Mouse (Mus musculus): ENCODE results near the gene Eln. TPM values are rescaled to one million over a fixed set of nuclear protein-coding genes. Genes with fewer than 3 reads are reported as not detected.
A peak's percentile ranks its signal among the peaks of the same experiment; 100 is the strongest.

The Eln gene
- total RNA-seq, 1 experiment from 2014 or later, result not detected

DNA sequence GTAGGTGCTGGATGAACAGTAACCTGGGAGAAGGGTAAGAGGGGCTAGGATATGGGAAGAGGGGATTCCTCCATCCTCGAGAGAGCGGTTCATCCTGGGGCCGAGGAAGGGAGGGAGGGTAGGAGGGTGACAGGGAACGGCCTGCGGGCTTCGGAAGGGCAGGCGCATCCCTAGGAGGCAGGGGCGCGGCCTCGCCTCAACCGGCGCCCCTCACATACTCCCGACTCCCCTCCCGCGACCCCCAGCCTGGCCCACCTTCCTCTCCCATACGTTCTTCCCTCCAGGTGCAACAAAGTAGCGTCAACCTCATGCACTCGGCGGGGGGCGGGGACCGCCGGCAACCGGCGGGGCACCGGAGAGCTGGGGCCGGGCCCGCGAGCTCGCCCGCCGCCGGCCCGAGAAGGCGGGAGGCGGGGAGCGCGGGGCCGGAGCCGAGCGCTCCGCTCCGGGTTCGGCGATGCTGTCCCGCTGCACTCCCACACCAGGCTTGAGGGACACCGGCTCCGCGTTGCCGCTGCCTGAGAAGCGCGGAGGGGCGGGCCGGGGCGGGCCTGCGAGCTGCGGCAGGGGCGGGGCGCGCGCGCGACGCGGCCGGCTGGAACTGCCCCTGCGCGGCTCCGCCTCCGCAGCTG lies 58.9 kb downstream of the Eln start, which contains the start of gene Limk1:
Gene Limk1 (minus strand): TSS at position 513 of the 632 bp plus-strand sequence.
- ATAC-seq (replicated peaks; ENCODE audit: low read depth, poor library complexity, severe bottlenecking), result no peak

DNA sequence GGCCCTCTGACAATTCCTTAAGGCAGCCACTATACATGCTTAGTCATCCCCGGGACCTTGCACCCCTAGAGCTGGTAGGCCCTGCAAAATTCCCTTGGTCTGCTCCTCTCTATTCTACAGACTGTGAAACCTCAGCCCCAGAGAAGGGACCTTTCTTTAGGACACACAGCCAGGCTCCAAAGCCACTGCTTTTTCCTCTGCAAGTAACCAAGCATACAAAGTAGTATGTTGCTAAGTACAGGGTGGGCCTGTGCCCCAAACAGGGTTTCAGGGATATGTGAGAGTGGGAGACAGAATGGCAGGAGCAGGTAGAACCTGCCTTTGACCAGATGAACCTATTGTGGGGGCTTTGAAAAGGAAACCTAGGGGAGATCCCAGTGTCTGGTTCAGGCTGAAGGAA lies 59.9 kb downstream of the Eln start:
- no peak for ATAC-seq (replicated peaks; ENCODE audit: low read depth, poor library complexity, severe bottlenecking)

DNA sequence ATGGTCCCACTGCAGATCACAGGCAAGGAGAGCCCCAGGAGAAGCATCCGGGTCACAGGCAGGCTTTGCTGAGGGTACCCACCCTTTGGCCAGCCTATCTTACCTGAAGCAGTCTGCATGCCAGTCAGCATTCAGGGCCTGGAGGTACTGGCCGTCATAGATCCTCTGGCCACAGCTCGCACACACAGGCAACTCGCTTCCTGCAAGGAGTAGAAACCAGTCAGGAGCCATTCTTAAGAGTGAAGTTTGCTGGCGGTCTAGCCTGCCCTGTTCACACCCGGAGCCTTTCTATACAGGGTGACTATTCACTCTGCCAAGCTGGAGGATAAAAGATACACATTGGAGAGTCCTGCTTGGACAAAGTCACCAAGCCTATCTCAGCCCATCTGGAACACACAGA lies 60.6 kb downstream of the Eln start:
- ATAC-seq (replicated peaks; ENCODE audit: low read depth, poor library complexity, severe bottlenecking), result no peak

DNA sequence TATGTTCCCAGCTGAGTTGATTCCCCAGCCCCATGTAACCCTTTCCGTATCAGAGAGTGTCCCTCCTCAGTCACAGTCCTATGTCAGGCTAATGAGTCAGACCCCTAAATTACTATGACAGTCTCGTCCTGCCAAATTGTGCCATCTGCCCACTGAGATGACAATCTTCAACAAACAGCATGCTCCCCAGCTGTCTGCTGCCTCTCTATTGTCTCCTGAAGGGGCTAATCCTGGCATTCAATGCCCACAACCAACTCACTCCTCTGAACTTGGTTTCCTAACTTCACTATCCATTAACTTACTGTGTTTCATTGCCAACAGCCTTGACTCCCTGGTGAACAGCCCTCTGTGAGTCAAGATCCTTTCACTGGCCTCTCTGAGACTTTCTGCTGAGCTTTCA lies 62.7 kb downstream of the Eln start:
- ATAC-seq (replicated peaks; ENCODE audit: low read depth, poor library complexity, severe bottlenecking), result no peak

DNA sequence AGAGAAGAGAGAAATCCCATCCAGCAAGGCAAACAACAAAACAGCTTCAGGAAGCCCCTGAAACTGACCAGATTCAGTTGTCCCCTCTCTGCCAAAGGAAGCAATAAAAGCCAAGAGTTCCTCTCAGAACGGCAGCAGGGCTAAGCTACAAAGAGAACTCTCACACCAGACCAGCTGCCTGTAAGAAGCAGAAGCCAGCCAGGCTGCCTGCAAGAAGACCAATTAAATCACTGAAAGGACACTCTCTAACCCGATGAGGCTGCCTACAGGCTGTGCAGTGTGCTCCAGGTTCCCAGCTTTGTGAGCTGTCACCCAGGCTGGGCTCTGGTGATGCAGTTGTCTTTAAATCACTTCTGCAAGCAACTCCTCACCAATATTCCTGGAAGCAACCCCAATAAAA lies 63.3 kb downstream of the Eln start:
- ATAC-seq (replicated peaks; ENCODE audit: low read depth, poor library complexity, severe bottlenecking), result no peak

DNA sequence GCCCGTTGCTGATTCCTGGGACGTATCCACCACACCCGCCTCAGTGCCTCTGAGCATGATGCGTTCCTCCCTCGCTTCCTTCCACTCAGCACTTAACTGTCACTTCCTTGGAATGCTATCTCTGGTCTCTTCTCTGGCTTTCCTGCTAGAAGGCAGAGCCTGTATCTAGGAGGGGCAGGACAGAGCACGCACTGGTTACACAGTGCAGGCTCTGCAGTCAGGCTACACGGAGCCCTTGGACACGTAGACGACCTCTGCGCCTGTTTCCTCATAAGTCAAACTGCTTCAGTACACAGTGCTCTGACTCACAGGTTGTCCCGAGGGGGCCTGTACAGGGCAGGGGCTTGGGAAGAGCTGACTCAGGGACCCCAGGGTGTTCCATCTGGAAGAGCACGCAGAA lies 66.9 kb downstream of the Eln start:
- ATAC-seq (replicated peaks; ENCODE audit: low read depth, poor library complexity, severe bottlenecking), result no peak

DNA sequence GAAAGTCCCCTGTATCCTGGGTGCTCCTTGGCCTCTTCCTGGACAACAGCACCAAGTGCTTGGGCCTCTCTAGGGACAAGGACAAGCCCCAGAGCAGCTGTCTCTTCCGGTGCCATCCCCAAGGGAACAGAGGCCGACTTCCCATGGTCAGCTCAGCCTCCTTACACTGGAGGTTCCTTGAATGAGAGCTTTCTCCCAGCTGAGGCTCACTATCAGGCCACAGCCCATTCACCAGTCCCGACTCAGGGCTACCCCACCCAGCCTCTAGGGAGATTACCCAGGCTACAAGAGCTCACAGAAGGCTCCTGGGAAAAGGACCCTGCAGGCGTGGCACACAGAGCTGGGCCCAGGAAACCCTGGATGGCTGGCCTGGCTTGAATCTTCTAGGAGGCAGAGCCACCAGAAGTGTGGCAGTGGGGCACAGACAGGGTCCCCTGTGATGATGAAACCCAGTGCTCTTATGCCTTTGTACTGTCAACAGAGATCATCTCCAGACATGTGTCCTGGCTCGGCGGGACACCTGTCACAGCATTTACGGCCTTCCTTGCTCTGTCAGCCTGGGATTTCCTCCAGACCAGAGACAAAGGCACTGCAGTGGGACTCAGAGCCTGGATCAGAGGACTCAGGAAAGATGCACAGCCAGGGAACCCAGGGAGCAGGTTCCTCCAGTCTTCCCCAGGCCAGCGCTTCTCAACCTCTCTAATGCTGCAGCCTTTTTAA lies 68.1 kb downstream of the Eln start:
- ATAC-seq (replicated peaks; ENCODE audit: low read depth, poor library complexity, severe bottlenecking), result no peak

DNA sequence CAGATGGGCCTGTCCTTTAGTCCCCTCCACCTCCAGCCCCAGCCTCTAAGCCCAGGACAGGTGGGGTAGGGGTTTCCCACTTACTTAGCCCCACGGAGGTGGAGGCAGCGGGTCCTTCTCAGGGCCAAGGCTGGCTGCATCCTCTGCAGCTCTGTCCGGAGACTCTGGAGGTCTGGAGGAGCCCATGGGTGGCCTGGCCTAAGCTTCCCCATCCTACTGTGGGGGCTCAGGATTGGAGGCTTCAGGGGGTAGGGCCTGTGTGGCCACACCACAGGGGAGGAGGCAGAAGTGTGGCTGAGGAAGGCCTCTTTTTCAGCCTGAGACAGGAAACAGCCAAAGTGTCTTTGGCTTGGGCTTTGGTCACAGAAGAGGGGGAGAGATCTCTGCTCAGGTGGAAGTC lies 69.1 kb downstream of the Eln start:
- ATAC-seq (replicated peaks; ENCODE audit: low read depth, poor library complexity, severe bottlenecking), result peak; percentile 84

DNA sequence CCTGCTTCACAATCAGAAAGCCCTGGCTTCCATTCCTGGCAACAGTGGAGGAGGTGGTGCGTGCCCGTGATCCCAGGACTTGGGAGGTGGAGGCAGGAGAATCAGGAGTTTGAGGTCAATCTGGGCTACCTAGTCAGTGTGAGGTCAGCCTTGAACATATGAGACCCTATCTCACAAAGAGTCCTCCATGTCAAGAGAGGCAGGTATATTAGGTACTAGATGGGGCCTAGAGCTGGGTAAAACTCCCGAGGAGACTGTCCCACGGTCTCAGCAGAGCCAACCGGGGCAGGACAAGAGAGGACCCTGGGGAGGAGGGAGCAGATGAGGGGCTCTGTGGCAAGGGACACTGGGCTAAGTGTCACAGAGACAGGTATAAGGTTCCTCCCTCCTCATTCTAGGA lies 69.6 kb downstream of the Eln start:
- ATAC-seq (replicated peaks; ENCODE audit: low read depth, poor library complexity, severe bottlenecking), result no peak

DNA sequence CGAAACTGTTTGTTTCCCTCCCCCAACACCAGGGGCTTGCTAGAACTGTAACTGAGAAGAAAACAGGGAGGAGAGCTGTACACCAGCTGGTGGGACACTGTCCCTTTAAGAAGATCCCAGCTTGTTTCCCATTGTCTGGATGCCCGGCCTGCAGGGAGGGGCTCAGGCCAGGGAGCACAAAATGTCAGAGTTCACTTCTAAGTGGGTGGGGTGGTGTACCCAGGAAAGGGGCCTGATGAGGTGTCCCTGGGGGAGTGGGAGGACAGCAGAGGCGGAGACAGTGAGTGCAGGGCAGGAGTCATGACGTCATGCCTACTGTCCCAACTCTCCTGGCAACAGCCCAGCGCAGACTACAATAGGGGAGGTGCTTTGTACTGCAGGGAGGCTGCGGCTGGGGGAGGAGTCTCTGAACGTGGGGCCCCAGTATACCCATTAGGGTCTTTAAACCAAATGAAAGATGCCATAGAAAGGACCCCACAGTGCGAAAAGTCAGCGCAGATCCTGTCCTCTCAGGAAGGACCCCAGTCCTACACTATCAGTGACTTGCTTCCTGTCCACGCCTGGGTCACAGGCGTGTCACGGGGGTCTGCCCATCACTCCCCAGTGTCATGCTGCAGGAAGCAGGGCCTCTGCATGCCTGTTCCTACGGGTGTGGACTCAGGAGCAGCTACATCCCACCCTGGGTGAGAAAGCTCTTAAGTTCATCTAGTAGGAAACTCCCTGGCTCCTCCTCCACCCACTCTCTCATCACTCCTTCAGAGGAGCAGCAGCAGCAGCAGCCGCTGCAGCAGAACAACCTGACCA lies 71.0 kb downstream of the Eln start:
- ATAC-seq (replicated peaks; ENCODE audit: low read depth, poor library complexity, severe bottlenecking), result peak; percentile 56

DNA sequence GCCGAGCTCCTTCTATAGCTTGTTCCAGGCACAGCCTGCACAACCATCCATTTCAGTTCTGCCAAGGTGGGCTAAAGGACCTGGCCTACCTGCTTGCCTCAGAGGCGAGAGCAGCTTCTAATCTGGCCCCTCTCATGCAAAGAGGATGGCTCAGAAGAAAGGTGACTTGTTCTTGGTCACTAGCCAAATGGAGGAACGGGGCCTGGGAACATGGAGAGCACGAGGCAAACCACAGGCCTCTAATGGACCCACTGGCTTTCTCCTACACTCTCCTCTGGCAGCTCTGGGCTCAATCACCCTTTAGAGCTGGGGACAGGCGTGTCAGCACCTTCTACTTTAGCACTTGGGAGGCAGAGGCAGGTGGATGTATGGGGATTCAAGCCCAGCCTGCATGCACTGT lies 72.1 kb downstream of the Eln start:
- no peak for ATAC-seq (replicated peaks; ENCODE audit: low read depth, poor library complexity, severe bottlenecking)

DNA sequence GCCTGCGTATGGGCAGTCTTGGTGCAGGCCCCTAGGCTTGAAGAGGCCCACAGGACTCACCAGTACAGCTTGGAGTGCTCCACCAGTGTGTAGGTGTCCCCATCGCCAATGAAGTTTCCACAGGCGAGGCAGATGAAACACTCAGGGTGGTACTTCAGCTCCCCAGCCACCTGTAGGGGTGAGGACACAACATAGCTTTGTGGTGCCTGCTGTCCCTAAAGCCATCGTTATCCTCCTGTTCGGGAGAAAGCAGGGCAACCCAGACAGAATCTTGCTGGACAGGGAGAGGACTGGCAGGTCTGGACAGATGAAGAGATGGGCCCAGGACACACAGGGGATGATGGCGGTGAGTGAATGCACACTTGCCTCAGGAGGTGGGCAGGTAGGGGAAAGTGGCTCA lies 74.5 kb downstream of the Eln start:
- ATAC-seq (replicated peaks; ENCODE audit: low read depth, poor library complexity, severe bottlenecking), result no peak

DNA sequence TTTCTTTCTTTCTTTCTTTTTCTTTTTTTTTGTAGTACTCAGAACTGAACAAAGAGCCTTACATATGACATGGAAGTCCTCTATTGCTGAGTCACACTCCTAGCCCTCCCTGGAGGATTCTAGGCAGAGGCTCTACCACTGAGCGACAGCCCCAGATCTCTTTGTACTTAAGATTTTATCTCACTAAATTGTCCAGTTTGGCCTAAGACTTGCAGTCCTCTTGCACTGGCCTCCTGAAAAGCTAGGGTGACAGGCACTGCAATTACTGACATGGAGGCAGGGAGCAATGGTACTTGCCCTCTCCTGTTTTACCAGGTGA lies 75.0 kb downstream of the Eln start:
- ATAC-seq (replicated peaks; ENCODE audit: low read depth, poor library complexity, severe bottlenecking), result no peak

DNA sequence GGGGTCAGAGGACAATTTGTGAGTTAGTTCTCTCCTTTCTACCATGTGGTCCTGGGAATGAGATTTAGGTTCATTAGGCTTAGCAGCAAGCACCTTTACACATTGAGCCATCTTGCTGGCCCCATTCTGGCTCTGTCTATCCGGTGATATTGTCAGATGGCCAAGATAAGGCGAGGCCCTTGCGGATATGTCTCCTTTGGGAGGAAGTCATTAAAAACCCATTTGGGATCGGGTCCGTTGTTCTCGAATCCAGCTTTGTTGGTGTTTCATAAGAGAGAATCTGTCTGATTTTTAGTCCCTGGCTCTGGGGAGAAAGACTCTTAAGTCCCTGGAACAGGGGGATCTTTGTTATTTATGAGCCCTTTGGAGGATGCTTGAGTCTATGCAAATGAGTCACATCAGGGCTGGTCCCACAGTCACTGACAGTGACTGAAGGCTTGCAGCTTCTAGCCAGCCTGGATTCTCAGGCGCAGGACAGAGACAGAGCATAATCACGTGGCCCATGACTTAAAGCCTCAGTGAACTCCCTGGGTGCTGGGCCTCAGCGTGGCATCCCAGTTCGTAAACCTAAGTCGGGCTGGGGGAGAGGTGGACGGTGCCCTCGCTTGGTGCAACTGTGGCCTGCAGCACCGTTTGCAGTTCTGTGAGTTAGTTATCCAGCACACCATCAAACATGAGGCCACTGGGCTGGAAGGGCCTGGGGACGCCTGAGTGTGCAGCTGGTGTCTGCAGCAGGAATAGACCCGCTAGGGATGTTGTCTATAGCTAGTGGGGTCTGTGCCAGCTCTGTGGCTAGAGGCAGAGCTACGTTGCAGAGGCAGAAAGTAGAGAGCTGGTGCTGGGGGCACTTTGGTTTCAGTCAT lies 75.6 kb downstream of the Eln start:
- ATAC-seq (replicated peaks; ENCODE audit: low read depth, poor library complexity, severe bottlenecking), result no peak

DNA sequence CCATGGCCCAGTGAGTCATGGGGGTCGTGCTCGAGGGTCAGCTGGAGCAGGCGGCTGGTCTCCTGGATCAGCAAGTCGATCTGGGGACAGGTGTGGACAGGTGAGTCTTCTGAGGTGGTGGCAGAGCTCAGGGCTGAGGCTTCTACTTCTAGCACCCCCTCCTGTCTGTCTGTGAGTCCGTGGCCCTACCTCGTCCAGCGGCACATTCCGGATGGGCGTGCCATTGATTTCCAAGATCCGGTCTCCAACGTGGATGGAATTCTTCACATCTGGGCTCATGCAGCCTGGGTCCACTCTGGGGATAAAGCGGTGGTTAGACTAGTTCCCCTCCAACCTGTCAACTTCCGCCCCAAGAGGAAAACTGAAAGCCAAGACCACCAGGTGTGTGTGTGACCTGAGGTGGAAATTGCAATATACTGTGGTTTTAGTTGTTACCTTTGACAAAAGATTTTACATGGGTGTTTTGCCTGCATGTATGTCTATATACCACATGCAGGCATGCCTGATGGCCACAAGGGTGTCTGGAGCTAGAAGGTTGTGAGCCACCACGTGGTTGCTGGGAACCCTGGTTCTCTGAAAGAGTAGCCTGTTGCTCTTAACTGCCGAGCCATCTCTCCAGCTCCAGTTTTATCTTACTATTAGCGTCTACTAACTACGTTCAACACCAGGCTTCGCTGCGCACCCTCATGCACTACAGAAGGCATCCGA lies 78.0 kb downstream of the Eln start:
- ATAC-seq (replicated peaks; ENCODE audit: low read depth, poor library complexity, severe bottlenecking), result no peak

DNA sequence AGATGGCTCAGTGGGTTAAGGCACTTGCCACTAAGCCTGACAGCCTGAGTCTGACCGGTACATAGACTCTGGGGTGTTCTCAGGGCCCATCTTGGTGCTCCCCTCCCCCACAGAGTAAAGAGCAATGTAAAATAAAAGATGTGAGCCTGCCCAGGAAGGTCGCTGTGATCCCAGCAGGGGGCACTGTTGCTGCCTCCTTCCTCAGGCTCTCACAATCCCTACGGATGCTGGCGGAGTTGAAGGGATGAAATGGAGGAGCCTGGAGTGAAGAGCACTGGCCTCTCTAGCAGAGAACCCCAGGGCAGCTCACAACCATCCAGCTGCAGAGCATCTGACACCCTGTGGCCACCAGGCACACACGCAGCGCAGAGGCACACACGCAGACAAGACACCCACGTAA lies 78.6 kb downstream of the Eln start:
- ATAC-seq (replicated peaks; ENCODE audit: low read depth, poor library complexity, severe bottlenecking), result no peak

DNA sequence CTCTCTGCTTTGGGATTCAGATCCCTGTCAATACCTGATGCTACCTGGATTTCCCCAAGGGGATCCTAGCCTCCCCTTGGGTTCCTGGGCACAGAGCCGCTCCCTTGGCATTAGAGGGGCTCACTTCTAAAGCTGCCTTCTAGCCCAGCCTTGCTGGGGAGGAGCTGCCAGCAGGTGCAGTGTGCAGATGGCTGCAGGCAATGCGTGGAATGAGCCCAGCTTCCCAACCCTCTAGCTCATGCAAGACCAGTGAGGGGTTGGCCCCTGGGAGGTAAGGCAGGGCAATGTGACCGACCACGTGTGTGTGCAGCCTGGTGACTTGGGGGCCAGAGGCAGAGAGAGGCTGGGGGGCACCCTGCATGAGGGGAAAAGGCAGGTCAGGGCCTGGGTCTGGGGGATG lies 90.4 kb downstream of the Eln start:
- ATAC-seq (replicated peaks; ENCODE audit: low read depth, poor library complexity, severe bottlenecking), result no peak
